Mouse (Mus musculus) cerebellum, postnatal 10 days (tissue): Measurements from ENCODE around the gene Dync1i2.

ENCODE experiments used
- DNase-seq, 2 experiments: peaks; one replicate each; pipeline ENCODE4 v3.0.0; 2021; ENCODE audit warnings: mixed read lengths in 2 of 2

The Dync1i2 gene

GRCm38 (mm10) chr2:71211591-71212359 lies at the start of gene Dync1i2:
Dync1i2 (plus strand) TSS chr2:71211706.
- DNase-seq: peak; percentile 94 to 96

GRCm38 (mm10) chr2:71162831-71163621 lies 48.5 kb upstream of the Dync1i2 start:
- no peak for DNase-seq

- no peak for DNase-seq
Observed at GRCm38 (mm10) chr2:71167211-71167610, 44.3 kb upstream of the Dync1i2 start.

- peak; percentile 41 to 55 for DNase-seq
Observed at GRCm38 (mm10) chr2:71168461-71169021, 43.0 kb upstream of the Dync1i2 start.

- DNase-seq: no peak
Observed at GRCm38 (mm10) chr2:71173031-71173430, 38.5 kb upstream of the Dync1i2 start.

GRCm38 (mm10) chr2:71176329-71177249 lies 34.9 kb upstream of the Dync1i2 start:
- DNase-seq: no peak

GRCm38 (mm10) chr2:71177250-71177615 lies 34.3 kb upstream of the Dync1i2 start:
- DNase-seq: no peak

GRCm38 (mm10) chr2:71177760-71178159 lies 33.7 kb upstream of the Dync1i2 start:
- no peak for DNase-seq

GRCm38 (mm10) chr2:71179716-71180115 lies 31.8 kb upstream of the Dync1i2 start:
- no peak for DNase-seq

GRCm38 (mm10) chr2:71180566-71181217 lies 30.8 kb upstream of the Dync1i2 start:
- DNase-seq: no peak

GRCm38 (mm10) chr2:71187950-71188349 lies 23.6 kb upstream of the Dync1i2 start:
- no peak for DNase-seq

GRCm38 (mm10) chr2:71188861-71189260 lies 22.6 kb upstream of the Dync1i2 start:
- DNase-seq: no peak

GRCm38 (mm10) chr2:71191391-71192194 lies 19.9 kb upstream of the Dync1i2 start:
- peak in 1 of 2 experiments; percentile 19 for DNase-seq

- peak in 1 of 2 experiments; percentile 7 for DNase-seq
Observed at GRCm38 (mm10) chr2:71192195-71192807, 19.2 kb upstream of the Dync1i2 start.

- DNase-seq: peak; percentile 66 to 71
Observed at GRCm38 (mm10) chr2:71194137-71194960, 17.2 kb upstream of the Dync1i2 start.

GRCm38 (mm10) chr2:71196947-71197346 lies 14.6 kb upstream of the Dync1i2 start:
- no peak for DNase-seq

- no peak for DNase-seq
Observed at GRCm38 (mm10) chr2:71198907-71199306, 12.6 kb upstream of the Dync1i2 start.

GRCm38 (mm10) chr2:71200485-71200884 lies 11.0 kb upstream of the Dync1i2 start:
- DNase-seq: no peak

GRCm38 (mm10) chr2:71201886-71202285 lies 9.6 kb upstream of the Dync1i2 start:
- no peak for DNase-seq
